Mouse (Mus musculus) gastrocnemius, adult 2 months (tissue): ENCODE measurements at regions not wholly inside any gene's neighbourhood (a gene's known extent, or its start where the extent isn't known, plus 50 kb on each side); places are given as distances from the start of the nearest gene placed in this dataset.

Source experiments
- DNase-seq: peaks from one replicate; pipeline ENCODE4 v3.0.0; 2022
- H3K27ac ChIP-seq: fragments of 200-600 bp; 2 replicates; pipeline ENCODE4 v1.8.1; 2022; ENCODE audit warnings: mild to moderate bottlenecking
- H3K4me3 ChIP-seq: fragments of 200-600 bp; 2 replicates; pipeline ENCODE4 v1.8.1; 2022; ENCODE audit warnings: mild to moderate bottlenecking, moderate library complexity
- CTCF ChIP-seq: fragments of 200-600 bp; IDR thresholded peaks from 2 replicates; pipeline ENCODE4 v1.8.1; 2022; ENCODE audit warnings: antibody characterized with exemption, mild to moderate bottlenecking, moderate library complexity
- intact Hi-C: fragments of 180-260 bp; cut with DNase I; formaldehyde crosslinking; loops from one replicate; pipeline ENCODE4 v1.15.1; 2025

DNA sequence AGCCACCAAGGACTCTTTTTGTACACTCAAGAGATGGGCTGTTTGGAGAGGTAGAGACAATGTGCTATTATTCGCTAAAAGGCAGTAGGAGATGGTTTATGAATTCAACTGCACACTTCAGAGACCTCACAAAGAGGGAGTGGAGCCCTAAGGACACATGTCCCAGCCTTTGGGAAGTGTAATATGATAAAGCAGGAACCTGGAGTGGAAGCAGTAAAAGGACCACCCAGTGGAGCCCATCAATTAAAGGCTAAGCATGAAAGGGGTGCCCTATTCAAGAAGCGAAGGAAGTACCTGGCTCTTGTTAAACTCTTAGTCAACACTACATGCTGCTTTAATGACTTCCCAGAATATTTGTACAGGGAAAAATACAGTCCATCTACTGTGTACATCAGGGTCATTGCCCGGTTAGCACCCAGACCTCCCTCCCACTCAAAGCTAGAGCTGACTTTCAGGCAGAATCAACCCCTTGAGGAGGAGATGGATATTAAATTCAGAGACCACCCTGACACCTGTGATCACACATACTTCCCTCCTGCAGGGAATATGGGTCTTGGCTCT lies 135.8 kb upstream of the Foxa2 start:
- no peak for DNase-seq
- no peak for TF ChIP-seq CTCF
- Histone ChIP-seq H3K27ac (no peak overlapping the region), H3K4me3 (no peak overlapping the region)
- intact Hi-C loops = no loop called here

DNA sequence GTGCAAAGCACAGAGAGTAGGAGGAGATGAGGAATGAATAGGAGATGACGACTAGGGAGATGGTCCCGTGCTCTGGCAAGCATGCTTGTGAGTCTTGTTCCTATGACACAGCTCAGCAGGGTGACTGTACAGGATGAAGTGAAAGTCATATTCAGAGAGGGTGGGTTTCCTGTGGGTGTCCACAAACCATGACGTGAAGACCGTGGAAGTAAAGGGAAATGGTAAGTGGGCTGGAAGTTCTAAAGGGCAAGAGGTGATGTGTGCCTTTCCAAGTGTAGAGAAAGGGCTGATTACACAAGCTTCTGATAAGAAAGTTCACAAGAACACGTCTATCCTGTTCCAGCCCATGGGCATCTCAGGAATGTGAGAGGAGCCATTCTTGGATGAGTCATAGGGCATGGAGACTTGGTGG lies 138.0 kb upstream of the Foxa2 start:
- DNase-seq = no peak
- intact Hi-C loops = no loop called here
- H3K4me3 ChIP-seq = no peak overlapping the region
- no peak for TF ChIP-seq CTCF
- no peak overlapping the region for H3K27ac ChIP-seq

DNA sequence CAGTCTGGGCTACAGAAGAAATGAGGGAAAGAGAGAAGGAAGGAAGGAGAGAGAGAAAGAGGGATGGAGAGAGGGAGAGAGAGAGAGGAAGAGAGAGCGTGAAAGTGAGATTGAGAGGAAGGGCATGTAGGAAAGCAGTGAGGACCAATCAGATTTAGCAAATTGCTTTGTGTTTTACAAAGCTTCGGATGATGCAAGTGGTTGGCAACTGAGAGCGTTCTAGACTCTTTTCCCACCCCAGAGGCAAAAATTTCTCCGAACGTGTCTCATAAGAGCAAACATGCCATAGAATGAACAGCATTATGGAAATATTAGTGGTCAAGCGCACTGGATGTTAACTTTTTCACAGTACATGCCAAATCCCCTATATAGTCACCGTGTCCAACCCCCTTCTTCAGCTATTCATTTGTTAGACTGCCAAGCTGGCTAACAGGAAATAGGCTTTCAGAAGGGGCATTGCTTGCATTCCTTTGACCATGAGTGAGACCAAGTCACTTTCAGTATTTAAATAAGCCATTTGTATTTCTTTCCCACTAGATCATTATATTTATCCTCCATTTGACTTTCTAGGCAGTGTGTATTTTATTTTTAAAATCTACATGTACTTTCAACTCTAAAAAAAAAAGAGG lies 139.7 kb upstream of the Foxa2 start:
- Histone ChIP-seq H3K4me3 (no peak overlapping the region), H3K27ac (no peak overlapping the region)
- DNase-seq = no peak
- intact Hi-C loops = loop anchor here (1.0 kb wide), 1 partner anchor 22 kb away; no protein-coding TSS in a partner anchor
- no peak for TF ChIP-seq CTCF

DNA sequence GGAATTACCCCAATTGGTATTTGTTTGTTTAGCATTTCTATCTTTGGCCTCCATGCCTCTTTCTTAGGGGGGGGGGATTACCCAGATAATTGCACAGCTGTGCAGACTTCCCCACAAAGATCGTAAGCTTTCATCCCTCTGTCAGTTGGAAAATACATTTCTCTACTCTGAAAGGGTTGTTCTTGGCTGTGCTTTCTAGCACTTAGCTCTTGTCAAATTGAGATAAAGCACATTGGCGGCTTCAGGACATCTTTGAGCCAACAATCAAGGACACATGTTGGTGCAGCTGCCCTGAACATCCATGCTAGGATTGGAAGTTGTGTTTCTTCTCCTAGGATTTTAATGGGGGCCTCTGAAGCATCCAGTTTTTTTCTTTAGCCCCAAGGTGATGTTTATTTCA lies 142.1 kb upstream of the Foxa2 start:
- DNase-seq = no peak
- Histone ChIP-seq H3K4me3 (no peak overlapping the region), H3K27ac (no peak overlapping the region)
- TF ChIP-seq CTCF = no peak
- intact Hi-C loops = no loop called here

DNA sequence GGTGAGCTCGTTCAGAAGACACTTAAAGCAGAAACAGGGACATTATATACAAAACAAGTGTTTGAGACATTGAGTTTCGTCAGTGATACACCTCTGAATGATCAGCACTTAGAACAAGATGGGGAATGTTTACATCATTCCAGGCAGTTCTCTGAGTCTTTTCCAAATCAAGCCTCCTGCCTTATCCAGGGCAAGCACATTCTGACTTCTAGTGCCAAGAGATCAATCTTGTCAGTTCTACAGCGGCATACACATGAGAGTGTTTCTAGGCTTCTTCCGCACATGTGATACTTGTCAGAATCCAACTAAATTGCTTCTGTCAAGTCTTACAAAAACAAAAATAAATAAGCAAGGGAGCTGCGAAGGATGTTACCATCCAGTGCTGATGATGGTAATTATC lies 142.5 kb upstream of the Foxa2 start:
- TF ChIP-seq CTCF = no peak
- intact Hi-C loops = no loop called here
- no peak overlapping the region for H3K27ac ChIP-seq
- DNase-seq = no peak
- no peak overlapping the region for H3K4me3 ChIP-seq

DNA sequence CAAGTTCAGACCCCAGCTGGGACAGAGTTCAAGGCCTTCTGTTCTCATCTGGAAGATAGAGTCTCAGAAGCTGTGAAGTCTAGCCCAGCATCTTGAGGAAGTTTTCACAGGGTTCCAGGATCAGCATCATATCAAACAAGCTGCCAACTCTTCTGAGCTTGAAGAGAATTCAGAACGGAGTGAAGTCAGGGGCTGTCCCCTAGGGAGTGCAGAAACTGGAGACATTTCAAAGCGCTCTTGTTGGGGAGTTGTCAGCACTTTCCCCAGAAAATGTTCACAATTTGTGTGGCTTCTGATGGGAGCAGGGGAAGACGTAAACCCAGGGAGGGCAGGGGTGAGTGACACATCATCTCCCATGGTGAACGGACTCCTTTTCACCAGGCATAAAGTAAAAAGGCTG lies 146.2 kb upstream of the Foxa2 start:
- TF ChIP-seq CTCF = no peak
- DNase-seq = peak; percentile 49

DNA sequence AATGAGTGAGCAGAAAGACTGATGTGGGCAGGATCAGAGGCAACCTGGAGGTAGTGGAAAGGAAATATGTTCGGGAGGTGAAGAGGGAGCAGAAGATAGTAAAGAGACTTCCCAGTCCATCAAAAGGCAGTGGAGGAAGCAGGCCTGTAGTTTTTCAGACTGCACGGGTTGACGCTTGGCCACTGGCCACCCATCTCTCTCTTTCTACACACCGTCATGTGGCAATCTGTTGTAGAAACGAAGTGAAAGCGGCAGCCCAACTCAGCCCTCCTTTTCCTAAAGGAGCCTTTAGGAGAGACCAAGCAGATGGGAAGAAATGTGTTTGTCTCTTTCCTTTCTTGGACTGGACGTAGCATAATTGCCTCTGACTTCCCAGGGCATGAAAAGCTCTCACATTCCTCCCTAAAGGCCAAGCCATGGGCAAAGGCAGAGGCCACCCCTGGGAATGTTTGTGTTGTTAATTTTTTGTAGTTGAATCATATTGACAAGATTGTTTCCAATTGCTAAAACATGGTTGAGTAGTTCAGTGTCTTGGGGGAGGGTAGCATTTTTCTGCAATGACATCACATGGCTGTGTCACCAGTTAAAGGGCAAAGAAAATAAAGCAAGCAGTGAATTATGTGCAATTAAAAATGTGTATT lies 150.7 kb upstream of the Foxa2 start:
- TF ChIP-seq CTCF = no peak
- intact Hi-C loops = no loop called here
- H3K27ac ChIP-seq = peak overlapping the region; percentile 40
- peak; percentile 25 for DNase-seq
- no peak overlapping the region for H3K4me3 ChIP-seq

More for the DNA sequence above, 146.2 kb upstream of the Foxa2 start:
- intact Hi-C loops = no loop called here
- Histone ChIP-seq H3K4me3 (no peak overlapping the region), H3K27ac (no peak overlapping the region)

DNA sequence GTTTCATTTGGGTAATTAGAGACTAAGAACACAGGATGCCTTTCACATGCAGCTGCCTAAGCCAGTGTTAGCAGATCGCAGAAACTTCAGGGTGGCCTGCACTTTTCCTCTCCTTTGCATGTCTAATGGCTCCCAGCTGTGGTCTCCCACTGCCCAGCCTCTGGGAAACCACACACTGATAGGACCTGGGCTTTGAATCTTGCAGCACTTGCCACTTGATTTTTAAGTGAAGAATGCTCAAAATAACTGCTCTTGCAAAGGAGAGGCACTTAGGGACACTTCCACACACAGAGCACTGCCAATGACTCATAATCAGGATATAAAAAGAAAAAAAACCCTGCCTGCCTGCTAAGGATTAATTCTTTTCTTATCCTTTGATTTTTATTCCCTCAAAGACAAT lies 159.9 kb upstream of the Foxa2 start:
- Histone ChIP-seq H3K27ac (no peak overlapping the region), H3K4me3 (no peak overlapping the region)
- DNase-seq = no peak
- TF ChIP-seq CTCF = no peak
- intact Hi-C loops = no loop called here

DNA sequence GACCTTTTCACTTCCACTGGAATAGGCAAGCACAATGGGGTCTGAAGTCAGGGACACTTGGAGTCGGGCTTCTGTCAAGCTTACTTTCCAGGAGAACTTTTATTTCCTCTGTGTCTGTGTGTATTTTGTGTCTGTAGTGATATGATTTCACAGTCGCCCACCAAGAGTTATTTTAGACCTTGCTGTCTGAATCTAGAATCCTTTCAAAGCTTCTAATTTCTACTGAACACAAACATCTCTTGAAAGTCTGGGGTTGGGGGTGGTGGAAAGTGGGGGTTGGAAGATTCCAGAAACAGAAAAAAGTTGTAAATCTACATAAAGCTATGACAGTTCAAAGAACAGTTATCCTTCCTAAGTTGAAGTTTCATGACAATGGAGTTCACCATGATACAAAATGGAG lies 164.0 kb upstream of the Foxa2 start:
- Histone ChIP-seq H3K27ac (no peak overlapping the region), H3K4me3 (no peak overlapping the region)
- intact Hi-C loops = no loop called here
- no peak for TF ChIP-seq CTCF
- DNase-seq = no peak

DNA sequence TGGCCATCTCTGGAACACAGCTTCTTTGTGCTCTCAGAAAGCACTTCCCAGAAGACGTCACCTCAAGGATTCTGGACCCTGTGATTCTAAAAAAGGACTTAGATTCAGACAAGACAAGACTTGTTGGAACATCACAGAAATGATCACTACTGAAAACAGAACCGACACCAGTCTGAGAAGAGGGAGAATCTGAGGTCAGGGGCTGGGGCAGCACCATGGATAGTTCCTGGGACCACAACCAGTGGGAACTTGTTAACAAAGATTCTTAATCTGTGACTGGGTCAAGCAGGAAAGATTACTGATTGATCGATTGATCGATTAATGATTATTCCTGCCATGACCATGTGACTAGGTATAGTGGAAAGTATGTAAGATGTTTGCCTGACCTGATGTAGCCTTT lies 170.4 kb upstream of the Foxa2 start:
- Histone ChIP-seq H3K27ac (no peak overlapping the region), H3K4me3 (no peak overlapping the region)
- intact Hi-C loops = no loop called here
- no peak for DNase-seq
- TF ChIP-seq CTCF = no peak

DNA sequence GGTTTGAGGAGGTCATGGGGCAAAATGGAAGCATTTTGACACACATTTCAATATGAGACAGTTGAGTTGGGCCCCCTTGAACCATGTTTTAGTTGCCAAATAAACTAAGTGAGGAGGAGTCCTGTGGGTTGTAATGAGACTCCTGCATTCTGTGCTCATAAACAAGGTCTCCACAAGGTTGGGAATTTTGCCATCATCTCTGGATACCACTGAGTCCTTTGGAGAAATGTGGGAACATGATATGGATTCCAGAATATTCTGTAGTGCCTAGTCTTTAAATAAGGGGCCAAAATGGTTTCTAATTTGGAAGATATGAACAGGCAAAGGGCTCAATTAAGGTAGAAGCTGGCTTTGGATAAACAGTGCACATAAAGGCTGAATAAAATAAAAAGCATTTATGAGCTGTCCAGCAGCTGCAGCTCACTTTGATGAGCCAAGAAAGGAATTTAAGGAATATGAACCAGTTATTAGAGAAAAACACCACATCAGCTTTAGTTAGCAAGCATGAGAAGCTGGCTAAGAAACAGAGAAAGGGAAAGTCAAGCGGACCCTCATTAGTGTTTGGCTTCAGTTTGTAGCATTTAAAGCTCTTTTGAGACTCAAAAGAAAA lies 161.3 kb upstream of the Sstr4 start:
- no peak for TF ChIP-seq CTCF
- Histone ChIP-seq H3K27ac (no peak overlapping the region), H3K4me3 (no peak overlapping the region)
- DNase-seq = no peak
- intact Hi-C loops = no loop called here

DNA sequence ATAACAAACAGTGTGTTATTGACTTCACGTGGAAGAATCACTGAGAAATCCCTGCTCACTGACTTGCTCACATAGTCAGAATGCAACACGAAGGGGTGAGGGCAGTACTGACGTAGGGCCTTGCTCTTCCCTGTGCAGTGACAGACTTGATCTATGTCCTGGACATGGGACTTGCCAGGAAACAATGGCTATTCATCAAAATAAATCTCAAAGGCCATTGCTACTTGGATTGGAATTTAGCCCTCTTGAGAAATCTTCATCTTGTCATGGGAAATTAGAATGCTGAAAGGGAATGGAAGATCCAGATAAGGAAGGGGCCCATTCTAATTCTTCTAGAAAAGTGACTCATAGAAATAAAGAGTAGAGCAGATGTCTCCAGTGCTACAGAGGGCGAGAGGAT lies 158.0 kb upstream of the Sstr4 start:
- intact Hi-C loops = no loop called here
- no peak for TF ChIP-seq CTCF

DNA sequence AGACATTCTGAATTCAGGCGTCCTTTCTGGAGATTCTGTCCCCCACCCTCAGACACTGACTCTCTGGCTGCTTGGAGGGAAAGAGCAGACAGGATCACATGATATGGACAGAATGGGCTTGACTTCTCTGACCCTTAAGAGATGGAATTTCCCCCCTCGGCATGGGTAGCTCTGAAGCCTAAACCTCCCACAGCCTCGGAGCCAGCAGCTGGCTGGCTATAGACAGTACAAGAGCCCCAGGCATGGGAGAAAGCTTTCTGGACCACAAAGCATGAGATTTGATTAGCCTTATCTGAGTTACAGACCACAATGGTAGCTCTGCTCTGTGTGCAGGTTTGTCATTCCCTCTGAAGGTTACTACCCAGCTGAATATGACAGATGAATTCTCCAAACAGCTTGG lies 156.1 kb upstream of the Sstr4 start:
- H3K4me3 ChIP-seq = no peak overlapping the region
- intact Hi-C loops = no loop called here
- DNase-seq = no peak
- no peak overlapping the region for H3K27ac ChIP-seq
- no peak for TF ChIP-seq CTCF

More for the DNA sequence above, 158.0 kb upstream of the Sstr4 start:
- Histone ChIP-seq H3K27ac (no peak overlapping the region), H3K4me3 (no peak overlapping the region)
- no peak for DNase-seq
